Mouse (Mus musculus): ENCODE data around the gene Bcat1. TPM values are rescaled to one million over a fixed set of nuclear protein-coding genes. Genes with fewer than 3 reads are reported as not detected.

Bcat1 gene
- total RNA-seq, 2 experiments from 2014 or later: 1.5 to 1.6 TPM

DNA sequence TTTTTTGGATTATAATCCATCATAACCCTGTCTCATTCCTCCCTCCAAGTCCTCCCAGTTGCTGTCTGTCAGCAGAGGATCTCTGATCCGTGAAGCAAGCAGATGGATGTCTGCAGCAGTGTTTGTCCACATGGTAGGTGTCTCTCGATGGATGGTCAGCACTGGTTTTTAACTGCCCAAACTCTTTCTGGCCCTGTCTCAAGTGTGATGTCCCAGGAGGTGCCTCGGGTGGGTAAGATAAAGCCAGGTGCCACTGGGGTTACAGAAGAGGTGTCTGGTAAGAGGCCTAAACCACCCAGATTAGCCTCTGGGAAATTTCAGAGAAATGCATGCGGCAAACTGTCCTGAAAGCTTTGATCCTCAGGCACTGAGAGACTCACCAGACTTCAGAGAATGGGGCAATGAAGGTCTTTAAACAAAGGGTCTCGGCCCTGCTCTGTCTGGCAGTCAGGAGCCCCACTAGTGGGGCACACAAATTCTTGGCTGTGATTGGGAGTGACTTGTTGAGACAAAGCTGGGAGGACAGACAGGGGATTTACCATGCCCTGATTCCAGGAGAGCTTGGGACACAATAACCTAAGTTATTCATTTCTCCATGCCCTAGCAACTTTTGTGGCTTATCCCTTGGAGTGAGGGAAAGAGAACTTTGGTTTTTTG lies 12.6 kb downstream of the Bcat1 start:
- intact Hi-C loops (cut with DNase I): no loop called here
- no peak for DNase-seq (ENCODE audit: low spot score)

DNA sequence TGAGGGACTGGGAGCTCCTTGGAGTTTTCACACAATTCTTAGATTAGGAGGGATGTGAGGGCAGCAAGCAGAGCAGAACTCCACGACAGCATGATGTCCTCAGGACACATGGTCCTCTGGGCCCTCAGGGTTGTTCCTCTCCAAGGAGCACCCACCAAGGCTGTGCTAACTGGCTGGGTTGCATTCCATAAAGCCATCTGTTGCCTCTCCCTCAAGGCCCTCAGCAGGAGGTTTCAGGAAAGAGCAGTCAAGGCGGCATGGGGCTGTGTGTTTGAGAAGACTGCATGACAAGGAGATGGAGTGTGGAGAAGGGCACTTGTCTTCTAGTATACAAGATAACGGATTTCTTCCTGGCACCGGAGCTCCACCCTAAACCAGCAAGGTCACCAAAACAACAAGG lies 13.2 kb downstream of the Bcat1 start:
- intact Hi-C loops (cut with DNase I): no loop called here
- no peak for DNase-seq (ENCODE audit: low spot score)

- no peak for DNase-seq (ENCODE audit: low spot score)
- intact Hi-C loops (cut with DNase I): no loop called here
Measured at GRCm38 (mm10) chr6:145061361-145061760, 14.6 kb downstream of the Bcat1 start.

DNA sequence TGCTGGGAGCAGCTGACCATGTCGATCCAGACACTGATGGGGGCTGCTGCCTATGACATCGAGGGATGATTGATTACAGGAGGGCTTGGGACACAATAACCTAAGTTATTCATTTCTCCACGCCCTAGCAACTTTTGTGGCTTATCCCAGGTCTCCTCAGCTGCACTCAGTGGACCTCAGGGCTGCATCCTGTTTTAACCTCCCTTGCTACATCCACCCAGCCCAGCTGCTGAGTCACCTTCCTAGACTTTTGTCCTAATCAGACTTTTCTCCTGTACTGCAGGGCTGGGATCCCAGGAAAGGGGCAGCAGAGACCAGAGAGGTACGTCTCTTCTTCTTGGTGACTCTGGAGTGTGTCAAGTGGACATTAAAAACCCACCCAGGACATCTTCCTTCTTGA lies 19.9 kb downstream of the Bcat1 start:
- intact Hi-C loops (cut with DNase I): no loop called here
- DNase-seq (ENCODE audit: low spot score): no peak

DNA sequence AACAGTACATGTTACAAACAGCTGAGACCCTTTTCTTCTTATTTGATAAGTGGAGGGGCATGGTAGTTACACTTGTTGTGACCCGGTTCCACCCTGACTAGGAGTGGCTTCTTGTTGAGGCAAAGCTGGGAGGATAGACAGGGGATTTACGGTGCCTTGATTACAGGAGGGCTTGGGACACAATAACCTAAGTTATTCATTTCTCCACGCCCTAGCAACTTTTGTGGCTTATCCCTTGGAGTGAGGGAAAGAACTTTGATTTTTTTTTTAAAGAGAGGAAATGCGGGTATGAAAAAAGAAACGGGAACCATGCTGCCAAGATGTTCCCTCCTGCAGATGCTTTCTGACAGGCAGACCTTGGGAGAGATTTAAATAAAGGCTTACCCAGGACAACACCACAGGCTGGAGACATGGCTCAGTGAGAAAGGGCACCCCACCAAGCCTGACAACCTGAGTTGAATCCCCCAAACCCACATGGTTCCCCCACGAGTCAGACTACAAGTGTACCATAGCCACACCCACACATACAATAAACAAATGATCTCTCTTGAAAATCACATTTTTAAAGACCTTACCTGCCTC lies 20.6 kb downstream of the Bcat1 start:
- intact Hi-C loops (cut with DNase I): no loop called here
- DNase-seq (ENCODE audit: low spot score): no peak

GRCm38 (mm10) chr6:145052669-145053068 lies 23.3 kb downstream of the Bcat1 start:
- intact Hi-C loops (cut with DNase I): no loop called here
- no peak for DNase-seq (ENCODE audit: low spot score)

DNA sequence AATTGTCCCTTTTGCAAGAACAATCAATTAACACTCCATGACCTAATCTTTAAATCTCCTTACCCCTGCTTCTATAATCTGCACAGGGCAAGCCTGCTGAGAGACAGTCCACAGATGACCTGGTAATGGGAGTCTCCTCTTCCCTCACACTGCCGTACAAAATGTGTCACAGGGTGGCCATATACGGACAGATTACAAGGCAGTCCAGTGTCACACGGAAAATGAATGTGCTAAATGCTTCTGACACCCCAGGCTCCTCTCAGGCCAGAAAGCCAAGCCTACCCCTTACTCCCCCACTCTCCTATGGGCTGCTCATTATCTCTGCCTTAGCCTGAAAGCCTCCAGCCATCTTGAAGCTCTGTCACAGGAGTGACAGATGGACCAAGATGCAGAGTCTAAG lies 25.1 kb downstream of the Bcat1 start:
- DNase-seq (ENCODE audit: low spot score): no peak
- intact Hi-C loops (cut with DNase I): no loop called here

GRCm38 (mm10) chr6:145048131-145048997 lies 27.6 kb downstream of the Bcat1 start:
- intact Hi-C loops (cut with DNase I): no loop called here

GRCm38 (mm10) chr6:145047445-145047857 lies 28.5 kb downstream of the Bcat1 start:
- no peak for DNase-seq (ENCODE audit: low spot score)
- intact Hi-C loops (cut with DNase I): no loop called here

More at GRCm38 (mm10) chr6:145048131-145048997, 27.6 kb downstream of the Bcat1 start:
- DNase-seq (ENCODE audit: low spot score): no peak

GRCm38 (mm10) chr6:145046266-145046890 lies 29.6 kb downstream of the Bcat1 start:
- intact Hi-C loops (cut with DNase I): no loop called here

DNA sequence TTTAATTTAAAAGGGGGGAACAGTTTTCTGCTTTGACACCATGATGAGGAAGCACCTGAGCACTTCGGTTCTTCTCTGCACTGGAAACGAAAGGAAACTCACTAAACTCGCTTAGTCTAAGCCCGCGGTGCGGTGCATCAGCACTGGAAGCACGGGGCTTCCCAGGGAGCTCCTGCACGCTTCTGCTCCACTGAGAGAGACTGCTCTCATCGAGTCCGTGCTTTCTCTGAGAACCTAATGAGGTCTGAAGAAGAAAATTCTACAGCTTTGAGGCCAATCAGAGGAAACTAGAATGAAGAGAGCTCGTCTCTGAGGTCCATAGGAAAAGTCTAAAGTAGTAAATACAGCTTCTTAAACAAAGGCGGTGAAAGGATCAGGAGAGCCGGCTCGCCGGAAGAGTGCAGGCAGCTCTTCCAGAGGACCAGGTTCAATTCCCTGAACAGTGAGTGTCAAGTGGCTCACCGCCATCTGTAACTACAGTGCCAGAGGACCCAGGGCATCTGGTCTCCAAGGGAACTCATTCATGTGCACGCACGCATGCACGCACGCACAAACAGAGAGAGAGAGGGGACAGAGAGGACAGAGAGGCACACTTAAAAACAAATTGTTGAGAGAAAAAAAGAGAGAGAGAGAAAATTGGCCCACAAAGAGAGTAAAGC lies 30.9 kb downstream of the Bcat1 start:
- no peak for DNase-seq (ENCODE audit: low spot score)
- intact Hi-C loops (cut with DNase I): no loop called here

More at GRCm38 (mm10) chr6:145046266-145046890, 29.6 kb downstream of the Bcat1 start:
- DNase-seq (ENCODE audit: low spot score): no peak

- intact Hi-C loops (cut with DNase I): no loop called here
Measured at GRCm38 (mm10) chr6:145040732-145041131, 35.3 kb downstream of the Bcat1 start.

GRCm38 (mm10) chr6:145037626-145038025 lies 38.4 kb downstream of the Bcat1 start:
- no peak for DNase-seq (ENCODE audit: low spot score)
- intact Hi-C loops (cut with DNase I): no loop called here

More at GRCm38 (mm10) chr6:145040732-145041131, 35.3 kb downstream of the Bcat1 start:
- no peak for DNase-seq (ENCODE audit: low spot score)

- intact Hi-C loops (cut with DNase I): no loop called here
- no peak for DNase-seq (ENCODE audit: low spot score)
Measured at GRCm38 (mm10) chr6:145035412-145035811, 40.6 kb downstream of the Bcat1 start.

DNA sequence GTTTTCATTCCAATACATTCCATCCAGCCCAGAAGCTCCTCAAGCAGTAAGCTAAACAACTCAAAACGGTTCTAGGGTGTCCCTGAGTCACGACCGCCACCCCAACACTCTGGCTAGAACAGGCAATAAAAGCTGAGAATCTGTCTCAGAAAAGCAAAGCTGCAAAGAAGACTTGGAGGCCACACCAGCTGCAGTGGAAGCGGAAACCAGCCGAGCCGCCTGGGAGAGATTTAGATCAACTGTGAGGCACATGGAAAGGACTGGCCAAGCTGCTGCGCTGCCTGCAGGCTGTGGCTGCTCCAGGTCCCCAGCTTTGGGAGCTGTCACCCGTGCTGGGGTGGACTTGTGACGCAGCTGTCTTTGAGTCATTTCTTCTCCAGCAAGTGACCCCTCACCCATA lies 45.4 kb downstream of the Bcat1 start:
- intact Hi-C loops (cut with DNase I): no loop called here
- DNase-seq (ENCODE audit: low spot score): no peak

GRCm38 (mm10) chr6:145023990-145024389 lies 52.0 kb downstream of the Bcat1 start:
- intact Hi-C loops (cut with DNase I): no loop called here
- DNase-seq (ENCODE audit: low spot score): no peak

GRCm38 (mm10) chr6:145022966-145023725 lies 52.8 kb downstream of the Bcat1 start:
- no peak for DNase-seq (ENCODE audit: low spot score)
- intact Hi-C loops (cut with DNase I): no loop called here

DNA sequence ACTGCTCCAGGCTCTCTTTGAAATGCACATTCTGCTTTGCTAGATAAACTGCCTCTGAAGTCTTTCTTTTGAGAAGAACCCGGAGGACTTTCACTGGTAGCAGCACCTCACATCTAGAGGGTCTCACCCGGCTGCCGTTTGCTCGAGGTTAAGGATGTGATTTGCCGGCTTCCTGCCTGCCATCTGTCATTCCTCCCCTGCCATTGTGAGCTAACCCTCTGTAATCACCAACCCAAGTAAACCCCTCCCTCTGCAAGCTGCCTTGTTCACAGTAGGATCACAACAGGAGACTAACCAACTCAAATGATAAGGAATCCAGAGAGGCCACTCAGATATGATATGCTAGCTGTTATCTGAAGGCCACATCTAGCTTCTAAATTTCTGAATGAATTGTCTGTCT lies 53.6 kb downstream of the Bcat1 start:
- intact Hi-C loops (cut with DNase I): no loop called here
- DNase-seq (ENCODE audit: low spot score): no peak

DNA sequence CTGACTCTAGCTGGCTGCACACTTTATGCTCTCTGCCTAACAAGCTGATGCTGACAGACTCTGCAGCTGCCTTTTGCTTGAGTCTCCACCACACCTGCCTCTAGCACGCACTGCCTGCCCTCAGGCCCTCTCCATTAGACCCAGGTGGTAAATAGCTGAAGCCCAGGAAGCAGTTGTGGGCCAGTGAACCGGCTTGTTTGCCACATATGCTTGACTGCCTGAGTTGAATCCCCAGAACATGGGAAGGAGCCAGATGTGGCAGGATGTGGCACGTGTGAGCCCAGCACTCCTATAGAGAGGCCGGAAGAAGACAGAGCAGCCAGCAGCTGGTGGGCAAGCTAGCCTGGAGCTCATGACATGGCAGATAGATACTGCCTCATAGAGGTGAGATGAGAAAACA lies 55.4 kb downstream of the Bcat1 start:
- no peak for DNase-seq (ENCODE audit: low spot score)
- intact Hi-C loops (cut with DNase I): no loop called here
